Mouse (Mus musculus) midbrain, postnatal 0 days (tissue): Measurements from ENCODE around the gene Ppp2r1b. TPM values are rescaled to one million over a fixed set of nuclear protein-coding genes. Genes with fewer than 3 reads are reported as not detected.

Experiments used
- ATAC-seq: fragments of 200-750 bp; cut with Nextera tagmentation; 2 replicates; pipeline ENCODE4 v1.8.0; 2017; ENCODE audit warnings: moderate number of reproducible peaks, mild to moderate bottlenecking, moderate TSS enrichment, moderate library complexity; ENCODE audit not compliant: low FRiP score
- DNase-seq: peaks from one replicate; pipeline ENCODE4 v3.0.0-alpha.2; 2015; ENCODE audit warnings: low spot score
- H3K27ac ChIP-seq: fragments of 300-500 bp; sonication (generic); 2 replicates; pipeline ENCODE4 v1.5.1; 2014; ENCODE audit warnings: low read depth, mild to moderate bottlenecking, low read length, mixed read lengths
- H3K27me3 ChIP-seq: fragments of 300-500 bp; sonication (generic); 2 replicates; pipeline ENCODE4 v1.6.1; 2014; ENCODE audit warnings: low read length, control low read depth, mixed read lengths; ENCODE audit not compliant: insufficient read depth
- H3K36me3 ChIP-seq: fragments of 300-500 bp; sonication (generic); 2 replicates; pipeline ENCODE4 v1.6.1; 2014; ENCODE audit warnings: low read length, control low read depth, mixed read lengths; ENCODE audit not compliant: insufficient read depth
- H3K4me1 ChIP-seq: fragments of 300-500 bp; sonication (generic); 2 replicates; pipeline ENCODE4 v1.6.1; 2014; ENCODE audit warnings: mild to moderate bottlenecking, control low read depth, antibody characterized with exemption, low read length, mixed read lengths; ENCODE audit not compliant: insufficient read depth
- H3K4me2 ChIP-seq: fragments of 300-500 bp; sonication (generic); 2 replicates; pipeline ENCODE4 v1.6.1; 2014; ENCODE audit warnings: low read depth, mild to moderate bottlenecking, low read length, mixed read lengths; ENCODE audit not compliant: poor library complexity, severe bottlenecking
- H3K4me3 ChIP-seq: fragments of 300-500 bp; sonication (generic); 2 replicates; pipeline ENCODE4 v1.5.1; 2014; ENCODE audit warnings: low read depth, mild to moderate bottlenecking, low read length, moderate library complexity
- H3K9ac ChIP-seq: fragments of 300-500 bp; sonication (generic); replicated peaks from 2 replicates; pipeline ENCODE4 v1.6.1; 2014; ENCODE audit warnings: mild to moderate bottlenecking, low read length, moderate library complexity, mixed read lengths; ENCODE audit not compliant: poor library complexity, severe bottlenecking
- H3K9me3 ChIP-seq: fragments of 300-500 bp; sonication (generic); 2 replicates; pipeline ENCODE4 v1.6.1; 2016; ENCODE audit warnings: low read length, control low read depth
- CTCF ChIP-seq: IDR thresholded peaks from 2 replicates; pipeline ENCODE4 v1.5.1; 2016; ENCODE audit warnings: antibody characterized with exemption, mild to moderate bottlenecking
- WGBS: fragments of 180-500 bp; shearing (Covaris S2); extraction: QIAGEN DNeasy Blood & Tissue Kit; methylation state at CpG from one replicate; pipeline ENCODE4 v1.1.7; 2014; 5-methylcytosine and 5-hydroxymethylcytosine counted together
- polyA plus RNA-seq: library from polyadenylated mRNA; unstranded; fragments of >200 nt; fragmentation: Nextera tagmentation; extraction: Ambion mirVana; gene quantifications from 2 replicates; pipeline ENCODE4 v1.2.1, GENCODE M21; 2015
- total RNA-seq: library from RNA; depleted of rRNA; stranded (reverse); fragments of >200 nt; gene quantifications from 2 replicates; pipeline ENCODE4 v1.2.3, GENCODE M21; 2014; rRNA removed

Ppp2r1b gene
- total and polyA plus RNA-seq, 2 experiments from 2014 or later, result 14.8 to 30.2 TPM

DNA sequence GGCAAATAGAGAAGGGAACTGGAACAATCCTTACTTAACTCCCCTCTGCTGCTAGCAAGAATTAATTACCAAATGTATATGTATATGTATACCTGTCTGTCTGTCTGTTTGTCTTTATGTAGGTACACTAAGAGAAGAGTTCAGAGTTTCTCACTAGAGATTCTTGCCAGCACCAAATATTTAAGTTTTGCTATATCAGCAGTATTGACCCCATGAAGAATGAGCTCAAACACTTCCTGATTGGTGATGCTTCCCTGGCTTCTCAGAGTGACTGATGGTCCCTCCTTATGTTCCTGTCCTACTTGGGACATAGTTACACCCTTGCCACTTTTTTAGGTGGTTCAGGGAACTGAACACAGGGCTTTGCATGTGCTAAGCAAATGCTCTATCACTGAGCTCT lies 84.9 kb downstream of the Ppp2r1b start:
- H3K9me3 ChIP-seq, result no peaks in the 10 kb centered on the region
- TF ChIP-seq CTCF, result no peak
- no peak for DNase-seq

DNA sequence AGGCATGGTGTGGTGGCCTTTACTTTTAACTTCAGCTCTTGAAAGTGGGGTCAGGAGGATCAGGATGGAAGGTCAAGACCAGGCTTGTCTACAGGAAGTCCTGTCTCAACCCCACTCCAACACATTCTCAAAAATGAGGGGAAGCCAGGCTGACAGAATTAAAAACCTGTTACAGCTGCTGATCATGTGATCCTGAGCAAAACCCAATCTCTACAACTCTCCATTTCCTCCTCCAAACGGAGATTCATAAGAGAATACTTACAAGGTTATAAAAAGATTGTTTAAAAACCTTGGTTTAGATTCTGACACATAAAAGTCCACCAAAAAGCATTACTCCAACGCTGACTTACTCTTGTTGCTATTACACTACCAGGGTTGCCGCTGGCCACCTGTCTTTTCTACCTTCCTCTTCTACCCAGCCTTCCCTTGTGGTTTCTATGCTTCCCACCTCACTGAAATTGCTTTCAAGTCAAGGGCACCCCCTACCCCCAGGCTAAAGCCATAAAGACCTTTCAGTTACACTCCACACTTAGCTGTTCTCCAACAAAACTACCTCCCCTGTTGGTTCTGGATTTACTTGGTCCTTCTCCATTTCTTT lies 96.8 kb downstream of the Ppp2r1b start:
- Histone ChIP-seq H3K27ac (no peak overlapping the region), H3K36me3 (no peaks in the 10 kb centered on the region), H3K4me1 (no peaks in the 10 kb centered on the region), H3K27me3 (no peaks in the 10 kb centered on the region), H3K4me2 (no peak overlapping the region), H3K4me3 (no peak overlapping the region), H3K9ac (no peak overlapping the region), H3K9me3 (no peaks in the 10 kb centered on the region)
- no peak for DNase-seq
- no peak for ATAC-seq
- no peak for TF ChIP-seq CTCF
- 94% methylated on average over 3 of the region's 3 CpGs for WGBS

More for the DNA sequence above, 84.9 kb downstream of the Ppp2r1b start:
- Histone ChIP-seq H3K4me2 (no peak overlapping the region), H3K4me3 (no peak overlapping the region), H3K27ac (no peak overlapping the region), H3K9ac (no peak overlapping the region), H3K4me1 (no peaks in the 10 kb centered on the region), H3K27me3 (no peaks in the 10 kb centered on the region), H3K36me3 (peaks cover 3% of the 10 kb centered on the region; the same call in 1 of the 2 replicates)
- no peak for ATAC-seq

DNA sequence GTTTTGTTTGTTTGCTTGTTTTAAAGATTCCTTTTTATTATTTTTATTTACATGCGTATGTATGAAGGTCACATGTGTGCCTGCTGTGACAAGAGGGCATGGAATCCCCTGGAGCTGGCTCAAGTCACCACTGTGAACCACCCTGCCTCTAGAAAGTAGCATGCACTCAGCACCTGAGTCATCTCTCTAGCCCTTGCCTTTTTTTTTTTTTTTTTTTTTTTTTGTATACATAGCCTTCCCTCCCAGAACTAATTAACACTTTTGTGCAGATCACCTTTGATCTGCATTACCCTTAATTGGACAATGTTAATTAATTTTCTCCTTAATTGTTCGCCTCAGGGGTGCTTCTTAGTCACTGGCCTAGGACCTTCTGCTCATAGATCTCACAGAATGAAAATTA lies 97.6 kb downstream of the Ppp2r1b start:
- H3K4me1 ChIP-seq, result no peaks in the 10 kb centered on the region
- H3K9me3 ChIP-seq, result no peaks in the 10 kb centered on the region
- 94% methylated on average over 2 of the region's 2 CpGs for WGBS
- H3K4me3 ChIP-seq, result no peak overlapping the region
- H3K36me3 ChIP-seq, result no peaks in the 10 kb centered on the region
- H3K9ac ChIP-seq, result no peak overlapping the region
- no peak overlapping the region for H3K27ac ChIP-seq
- H3K27me3 ChIP-seq, result no peaks in the 10 kb centered on the region
- H3K4me2 ChIP-seq, result no peak overlapping the region
- no peak for TF ChIP-seq CTCF
- ATAC-seq (no peak), DNase-seq (no peak)

Other genes starting within 250 kb of the Ppp2r1b start
- 189 and 214 TPM in 2 replicates for gene Sdhd, start 241.5 kb upstream of the Ppp2r1b start, total RNA-seq
- 308 and 333 TPM in 2 replicates for gene Sdhd, start 241.5 kb upstream of the Ppp2r1b start, polyA plus RNA-seq
- 185 and 193 TPM in 2 replicates for gene Timm8b, start 241.4 kb upstream of the Ppp2r1b start, total RNA-seq
- gene Timm8b, start 241.4 kb upstream of the Ppp2r1b start, polyA plus RNA-seq, result 404 and 419 TPM in 2 replicates
- gene Pih1d2, start 228.0 kb upstream of the Ppp2r1b start, total RNA-seq, result 1.3 and 15.0 TPM in 2 replicates
- gene Pih1d2, start 228.0 kb upstream of the Ppp2r1b start, polyA plus RNA-seq, result 3.3 and 6.1 TPM in 2 replicates
- 10.9 and 19.3 TPM in 2 replicates for gene Nkapd1, start 227.8 kb upstream of the Ppp2r1b start, total RNA-seq
- gene Nkapd1, start 227.8 kb upstream of the Ppp2r1b start, polyA plus RNA-seq, result 18.7 and 22.5 TPM in 2 replicates
- 67.4 and 70.3 TPM in 2 replicates for gene Dlat, start 185.5 kb upstream of the Ppp2r1b start, total RNA-seq
- 58.7 and 59.1 TPM in 2 replicates for gene Dlat, start 185.5 kb upstream of the Ppp2r1b start, polyA plus RNA-seq
- gene Dixdc1, start 105.8 kb upstream of the Ppp2r1b start, total RNA-seq, result 33.3 and 52.6 TPM in 2 replicates
- gene Dixdc1, start 105.8 kb upstream of the Ppp2r1b start, polyA plus RNA-seq, result 26.1 and 28.6 TPM in 2 replicates
- gene 2310030G06Rik, start 98.8 kb upstream of the Ppp2r1b start, total RNA-seq, result 1.3 and 1.5 TPM in 2 replicates
- gene 2310030G06Rik, start 98.8 kb upstream of the Ppp2r1b start, polyA plus RNA-seq, result 2.9 and 3.3 TPM in 2 replicates
- 6.2 and 11.3 TPM in 2 replicates for gene Cryab, start 94.0 kb upstream of the Ppp2r1b start, total RNA-seq
- gene Cryab, start 94.0 kb upstream of the Ppp2r1b start, polyA plus RNA-seq, result 18.7 and 19.7 TPM in 2 replicates
- gene Hspb2, start 92.9 kb upstream of the Ppp2r1b start, total RNA-seq, result 1.1 and 5.2 TPM in 2 replicates
- gene Hspb2, start 92.9 kb upstream of the Ppp2r1b start, polyA plus RNA-seq, result 2.5 and 2.6 TPM in 2 replicates
- gene Fdxacb1, start 77.1 kb upstream of the Ppp2r1b start, total RNA-seq, result 9.7 and 14.1 TPM in 2 replicates
- gene Fdxacb1, start 77.1 kb upstream of the Ppp2r1b start, polyA plus RNA-seq, result 9.2 and 13.1 TPM in 2 replicates
- 97.6 and 106 TPM in 2 replicates for gene Alg9, start 70.3 kb upstream of the Ppp2r1b start, total RNA-seq
- 51.4 and 57.3 TPM in 2 replicates for gene Alg9, start 70.3 kb upstream of the Ppp2r1b start, polyA plus RNA-seq
- gene 1110032A03Rik, start 69.8 kb upstream of the Ppp2r1b start, total RNA-seq, result 29.0 and 33.0 TPM in 2 replicates
- 59.6 and 60.7 TPM in 2 replicates for gene 1110032A03Rik, start 69.8 kb upstream of the Ppp2r1b start, polyA plus RNA-seq
- 24.4 and 35.0 TPM in 2 replicates for gene Sik2, start 163.8 kb downstream of the Ppp2r1b start, total RNA-seq
- 12.8 and 14.4 TPM in 2 replicates for gene Sik2, start 163.8 kb downstream of the Ppp2r1b start, polyA plus RNA-seq
- gene Btg4, start 215.6 kb downstream of the Ppp2r1b start, total RNA-seq, result not detected in 2 replicates
- not detected in 2 replicates for gene Btg4, start 215.6 kb downstream of the Ppp2r1b start, polyA plus RNA-seq
- gene Layn, start 231.8 kb downstream of the Ppp2r1b start, total RNA-seq, result 0.85 and 2.2 TPM in 2 replicates
- 1.3 and 1.8 TPM in 2 replicates for gene Layn, start 231.8 kb downstream of the Ppp2r1b start, polyA plus RNA-seq